Mouse (Mus musculus): ENCODE results near the gene Bsdc1. TPM values are rescaled to one million over a fixed set of nuclear protein-coding genes. Genes with fewer than 3 reads are reported as not detected.
"Not testable (repeated sequence)": the region's sequence is repeated elsewhere in the genome, so short reads cannot be mapped to it uniquely, and the experiment has no call there.

The Bsdc1 gene
- polyA plus RNA-seq, 2 experiments, result 34.7 to 52.1 TPM

DNA sequence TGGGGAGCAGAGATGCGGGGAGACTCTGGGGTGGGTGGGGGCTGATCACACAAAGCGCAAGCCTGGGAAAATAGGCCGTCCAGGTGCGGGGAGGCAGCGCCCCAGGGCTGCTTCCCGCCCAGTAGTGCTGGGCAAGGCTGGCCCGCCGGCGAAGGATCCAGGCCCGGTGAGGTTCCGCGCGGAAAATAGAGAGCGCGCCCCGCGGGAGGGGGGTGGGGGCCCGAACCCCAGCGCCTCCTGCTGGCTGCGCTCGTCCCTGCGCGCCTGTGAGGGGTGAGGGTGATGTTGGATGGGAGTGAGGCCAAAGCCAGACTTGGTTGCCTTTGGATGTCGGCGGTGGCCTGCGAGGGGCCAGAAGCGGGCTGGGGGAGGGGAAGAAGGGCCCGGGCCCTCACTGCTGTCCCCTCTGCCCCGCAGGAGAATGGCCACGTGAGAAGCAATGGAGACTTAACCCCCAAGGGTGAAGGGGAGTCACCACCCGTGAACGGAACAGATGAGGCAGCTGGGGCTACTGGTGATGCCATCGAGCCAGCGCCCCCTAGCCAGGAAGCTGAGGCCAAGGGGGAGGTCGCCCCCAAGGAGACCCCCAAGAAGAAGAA, 53.0 kb downstream of the Bsdc1 start:
- H3K27me3 ChIP-seq (ENCODE audit: control insufficient read depth, insufficient read depth, low read length), result peaks cover 13% of the 10 kb centered on the region
- peaks cover 0 to 5% of the 10 kb centered on the region in 2 experiments; a peak in 1 of 4 replicates for H3K4me1 ChIP-seq (replicated peaks; ENCODE audit: control insufficient read depth in 2 of 2, insufficient read depth in 2 of 2, low read length in 1 of 2)
- WGBS (ENCODE audit: insufficient replicate concordance), result under 1% methylated on average over 33 of the region's 35 CpGs
- H3K27ac ChIP-seq, result no peak overlapping the region
- peaks cover 24% of the 10 kb centered on the region for H3K36me3 ChIP-seq (replicated peaks; ENCODE audit: control insufficient read depth, insufficient read depth, low read depth)
- ATAC-seq (ENCODE audit: insufficient read depth) (peak; percentile 61), DNase-seq (ENCODE audit: low read depth in 3 of 3, low spot score in 3 of 3) (peak in 1 of 3 experiments; percentile 35)
- H3K9ac ChIP-seq (replicated peaks), result peak overlapping the region; percentile 72
- H3K9me3 ChIP-seq (ENCODE audit: control insufficient read depth, low read length), result no peaks in the 10 kb centered on the region
- peak overlapping the region; percentile 97 for H3K4me2 ChIP-seq (ENCODE audit: low read depth)
- TF ChIP-seq CTCF (IDR thresholded peaks at IDR 0.05; ENCODE audit: low read depth), result peak; percentile 86
- no peak for TF ChIP-seq EP300 (IDR thresholded peaks at IDR 0.05; ENCODE audit: low read depth)
- H3K4me3 ChIP-seq (ENCODE audit: insufficient read depth in 1 of 2, low read depth in 2 of 2, low read length in 2 of 2), result peak overlapping the region; percentile 52 to 75

- no peak overlapping the region for H3K27ac ChIP-seq
- peaks cover 0 to 5% of the 10 kb centered on the region in 2 experiments; a peak in 1 of 4 replicates for H3K4me1 ChIP-seq (replicated peaks; ENCODE audit: control insufficient read depth in 2 of 2, insufficient read depth in 2 of 2, low read length in 1 of 2)
- TF ChIP-seq CTCF (IDR thresholded peaks at IDR 0.05; ENCODE audit: low read depth), result no peak
- TF ChIP-seq EP300 (IDR thresholded peaks at IDR 0.05; ENCODE audit: low read depth), result no peak
- H3K4me3 ChIP-seq (ENCODE audit: insufficient read depth in 1 of 2, low read depth in 2 of 2, low read length in 2 of 2), result no peak overlapping the region
- ATAC-seq (ENCODE audit: insufficient read depth), result no peak
- no peaks in the 10 kb centered on the region for H3K9me3 ChIP-seq (ENCODE audit: control insufficient read depth, low read length)
- H3K4me2 ChIP-seq (ENCODE audit: low read depth), result no peak overlapping the region
- WGBS (ENCODE audit: insufficient replicate concordance), result 61% methylated on average over 2 of the region's 2 CpGs
- H3K27me3 ChIP-seq (ENCODE audit: control insufficient read depth, insufficient read depth, low read length), result peaks cover 13% of the 10 kb centered on the region
- DNase-seq (ENCODE audit: low read depth in 3 of 3, low spot score in 3 of 3), result no peak
- no peak overlapping the region for H3K9ac ChIP-seq (replicated peaks)
- H3K36me3 ChIP-seq (replicated peaks; ENCODE audit: control insufficient read depth, insufficient read depth, low read depth), result peaks cover 37% of the 10 kb centered on the region
These were observed 55.5 kb downstream of the Bsdc1 start for GRCm38 (mm10) chr4:129516925-129517324.

GRCm38 (mm10) chr4:129518519-129518918, 57.1 kb downstream of the Bsdc1 start:
- H3K27me3 ChIP-seq (ENCODE audit: control insufficient read depth, insufficient read depth, low read length), result peaks cover 3% of the 10 kb centered on the region
- 90% methylated on average over 8 of the region's 8 CpGs for WGBS (ENCODE audit: insufficient replicate concordance)
- DNase-seq (ENCODE audit: low read depth in 3 of 3, low spot score in 3 of 3) (no peak), ATAC-seq (ENCODE audit: insufficient read depth) (no peak)
- H3K9me3 ChIP-seq (ENCODE audit: control insufficient read depth, low read length), result no peaks in the 10 kb centered on the region
- no peak overlapping the region for H3K9ac ChIP-seq (replicated peaks)
- H3K4me3 ChIP-seq (ENCODE audit: insufficient read depth in 1 of 2, low read depth in 2 of 2, low read length in 2 of 2), result no peak overlapping the region
- H3K4me2 ChIP-seq (ENCODE audit: low read depth), result no peak overlapping the region
- no peak overlapping the region for H3K27ac ChIP-seq
- H3K36me3 ChIP-seq (replicated peaks; ENCODE audit: control insufficient read depth, insufficient read depth, low read depth), result peaks cover 53% of the 10 kb centered on the region
- TF ChIP-seq CTCF (IDR thresholded peaks at IDR 0.05; ENCODE audit: low read depth) (no peak), EP300 (IDR thresholded peaks at IDR 0.05; ENCODE audit: low read depth) (no peak)
- no peaks in the 10 kb centered on the region for H3K4me1 ChIP-seq (replicated peaks; ENCODE audit: control insufficient read depth in 2 of 2, insufficient read depth in 2 of 2, low read length in 1 of 2)

DNA sequence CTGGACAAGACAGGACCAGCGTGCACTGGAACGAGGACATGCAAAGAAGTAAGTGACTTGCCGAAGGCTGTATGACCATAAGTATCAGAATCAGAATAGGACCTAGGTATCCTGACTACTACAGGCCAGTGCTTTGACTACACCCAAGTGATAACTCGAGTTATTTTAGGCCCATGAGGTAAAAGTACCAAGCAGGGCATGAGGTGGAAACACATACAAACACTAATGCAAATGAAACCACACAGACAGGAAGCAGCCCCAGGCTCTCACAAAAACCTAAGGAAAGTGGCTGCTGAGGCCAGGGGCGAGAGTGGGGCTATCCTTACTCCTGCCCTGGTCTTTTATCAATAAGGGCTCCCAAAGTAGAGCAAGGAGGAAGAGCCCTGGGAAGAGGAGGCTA, 64.0 kb downstream of the Bsdc1 start:
- WGBS (ENCODE audit: insufficient replicate concordance), result 83% methylated on average over 5 of the region's 5 CpGs
- H3K4me1 ChIP-seq (replicated peaks; ENCODE audit: control insufficient read depth in 2 of 2, insufficient read depth in 2 of 2, low read length in 1 of 2), result no peaks in the 10 kb centered on the region
- H3K27me3 ChIP-seq (ENCODE audit: control insufficient read depth, insufficient read depth, low read length), result no peaks in the 10 kb centered on the region
- ATAC-seq (ENCODE audit: insufficient read depth) (no peak), DNase-seq (ENCODE audit: low read depth in 3 of 3, low spot score in 3 of 3) (no peak)
- no peak overlapping the region for H3K4me2 ChIP-seq (ENCODE audit: low read depth)
- no peak overlapping the region for H3K27ac ChIP-seq
- H3K9ac ChIP-seq (replicated peaks), result no peak overlapping the region
- peaks cover 77% of the 10 kb centered on the region for H3K36me3 ChIP-seq (replicated peaks; ENCODE audit: control insufficient read depth, insufficient read depth, low read depth)
- H3K4me3 ChIP-seq (ENCODE audit: insufficient read depth in 1 of 2, low read depth in 2 of 2, low read length in 2 of 2), result no peak overlapping the region
- TF ChIP-seq CTCF (IDR thresholded peaks at IDR 0.05; ENCODE audit: low read depth) (no peak), EP300 (IDR thresholded peaks at IDR 0.05; ENCODE audit: low read depth) (no peak)
- H3K9me3 ChIP-seq (ENCODE audit: control insufficient read depth, low read length), result no peaks in the 10 kb centered on the region

- H3K4me3 ChIP-seq (ENCODE audit: insufficient read depth in 1 of 2, low read depth in 2 of 2, low read length in 2 of 2), result no peak overlapping the region
- H3K9ac ChIP-seq (replicated peaks), result no peak overlapping the region
- DNase-seq (ENCODE audit: low read depth in 3 of 3, low spot score in 3 of 3) (no peak), ATAC-seq (ENCODE audit: insufficient read depth) (no peak)
- H3K27ac ChIP-seq, result no peak overlapping the region
- H3K36me3 ChIP-seq (replicated peaks; ENCODE audit: control insufficient read depth, insufficient read depth, low read depth), result peaks cover 74% of the 10 kb centered on the region
- no peaks in the 10 kb centered on the region for H3K4me1 ChIP-seq (replicated peaks; ENCODE audit: control insufficient read depth in 2 of 2, insufficient read depth in 2 of 2, low read length in 1 of 2)
- H3K4me2 ChIP-seq (ENCODE audit: low read depth), result no peak overlapping the region
- TF ChIP-seq EP300 (IDR thresholded peaks at IDR 0.05; ENCODE audit: low read depth) (no peak), CTCF (IDR thresholded peaks at IDR 0.05; ENCODE audit: low read depth) (no peak)
- H3K9me3 ChIP-seq (ENCODE audit: control insufficient read depth, low read length), result no peaks in the 10 kb centered on the region
- H3K27me3 ChIP-seq (ENCODE audit: control insufficient read depth, insufficient read depth, low read length), result no peaks in the 10 kb centered on the region
- WGBS (ENCODE audit: insufficient replicate concordance), result 81% methylated on average over 3 of the region's 3 CpGs
These were observed 64.5 kb downstream of the Bsdc1 start for GRCm38 (mm10) chr4:129525889-129526288.

- not testable (repeated sequence) for H3K4me1 ChIP-seq (replicated peaks; ENCODE audit: control insufficient read depth in 2 of 2, insufficient read depth in 2 of 2, low read length in 1 of 2); ATAC-seq (ENCODE audit: insufficient read depth); DNase-seq (ENCODE audit: low read depth in 3 of 3, low spot score in 3 of 3); H3K4me3 ChIP-seq (ENCODE audit: insufficient read depth in 1 of 2, low read depth in 2 of 2, low read length in 2 of 2); H3K27me3 ChIP-seq (ENCODE audit: control insufficient read depth, insufficient read depth, low read length); H3K9me3 ChIP-seq (ENCODE audit: control insufficient read depth, low read length); H3K9ac ChIP-seq (replicated peaks); H3K4me2 ChIP-seq (ENCODE audit: low read depth); H3K27ac ChIP-seq
- H3K36me3 ChIP-seq (replicated peaks; ENCODE audit: control insufficient read depth, insufficient read depth, low read depth), result peaks cover 58% of the 10 kb centered on the region
- WGBS (ENCODE audit: insufficient replicate concordance), result 84% methylated on average over 5 of the region's 6 CpGs
These were observed 67.5 kb downstream of the Bsdc1 start for GRCm38 (mm10) chr4:129528901-129529300.
